Mouse (Mus musculus) lung, postnatal 4 days (tissue): ENCODE measurements around the gene Col24a1.
"Not testable (repeated sequence)": the region's sequence is repeated elsewhere in the genome, so short reads cannot be mapped to it uniquely, and the experiment has no call there.

Experiments
- DNase-seq, 2 experiments: peaks; one replicate each; pipeline ENCODE4 v3.0.0; 2021

Col24a1 gene

DNA sequence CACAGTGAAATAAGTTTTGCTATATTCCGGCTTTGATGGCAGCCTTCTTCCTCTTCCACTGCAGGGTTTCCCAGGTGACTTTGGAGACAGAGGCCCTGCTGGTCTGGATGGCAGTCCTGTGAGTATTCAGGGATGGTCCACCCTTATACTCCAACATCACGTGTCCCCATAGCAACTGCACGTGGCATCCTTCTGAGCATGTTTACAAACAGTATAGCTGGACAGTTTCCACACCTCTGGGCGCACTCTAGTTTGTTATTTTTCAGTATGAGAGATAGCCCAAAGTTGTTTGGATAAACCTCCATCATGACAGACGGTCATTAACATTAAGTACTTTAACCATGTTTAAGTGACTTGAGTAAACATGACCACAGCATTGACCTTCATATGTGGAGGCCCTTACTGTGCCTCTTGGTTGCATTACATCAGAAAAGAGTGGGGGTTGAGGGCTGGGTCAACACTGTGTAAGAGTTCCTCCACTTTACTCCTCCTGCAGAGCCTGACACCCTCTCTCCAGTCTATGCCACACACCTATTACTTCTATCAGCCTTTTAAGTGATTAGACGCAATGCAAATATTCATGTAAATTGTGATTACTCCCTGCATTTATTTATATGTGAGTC is 64.7 kb downstream of the Col24a1 start:
- DNase-seq: no peak

DNA sequence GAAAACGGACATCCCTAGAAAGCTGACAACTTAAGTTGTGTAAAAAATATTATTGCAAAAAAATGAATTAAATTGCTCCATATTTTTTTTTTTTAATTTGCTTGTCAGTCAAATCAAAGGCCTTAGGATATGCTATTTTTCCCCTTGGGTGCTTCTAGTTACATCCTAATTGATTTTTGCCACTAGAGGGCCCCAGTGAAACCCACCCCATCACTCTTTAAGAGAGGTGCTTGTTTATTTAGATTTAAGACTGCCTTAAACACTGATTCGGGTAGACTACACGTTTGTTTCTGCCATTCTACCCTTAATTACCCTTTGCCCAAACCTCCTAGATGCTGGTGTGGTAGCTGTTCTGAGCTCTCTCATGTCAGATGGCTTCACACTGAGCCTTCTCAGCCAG is 73.0 kb downstream of the Col24a1 start:
- no peak for DNase-seq

DNA sequence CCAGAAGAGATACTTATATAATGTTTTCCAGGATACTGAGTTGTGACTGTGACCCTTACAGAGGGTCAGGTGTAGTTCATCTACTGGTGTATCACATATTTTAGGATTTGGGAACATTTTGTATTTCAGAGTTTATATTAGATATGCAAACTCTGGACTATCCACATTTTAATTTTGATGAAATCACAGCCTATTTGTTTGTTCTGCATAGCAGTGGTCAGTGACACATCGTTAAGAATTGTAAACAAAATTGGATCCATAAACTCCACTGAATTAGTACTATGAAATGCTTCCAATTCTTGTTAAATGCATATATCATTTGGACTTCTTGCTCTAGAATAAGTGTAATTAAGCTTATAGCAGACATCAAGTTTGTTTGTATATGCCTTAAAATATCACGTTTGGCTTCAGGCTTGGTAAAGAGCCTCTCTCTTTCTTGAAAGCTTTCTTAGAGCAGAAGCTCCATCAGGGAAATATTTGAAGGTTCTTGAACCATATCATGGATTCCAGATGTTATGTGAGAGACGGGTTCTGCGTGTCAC is 75.0 kb downstream of the Col24a1 start:
- no peak for DNase-seq

DNA sequence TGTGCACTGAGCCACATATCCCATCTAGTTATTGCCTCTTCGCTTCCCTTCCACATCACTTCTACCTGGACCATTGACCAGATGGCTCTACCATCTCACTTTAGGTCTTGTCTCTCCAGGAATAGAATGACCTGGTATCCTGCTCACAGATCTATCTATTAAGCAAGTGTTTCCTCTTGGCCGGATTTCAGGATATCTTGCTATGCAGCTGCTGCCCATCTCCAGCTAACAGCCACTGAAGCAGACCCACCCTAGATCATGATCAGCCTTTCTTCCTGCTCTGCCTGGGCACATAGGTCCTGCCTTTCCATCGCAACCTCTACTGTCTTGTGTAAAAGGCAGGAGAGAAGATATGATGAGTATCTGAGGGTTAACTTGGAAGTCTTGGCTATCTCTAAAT is 84.0 kb downstream of the Col24a1 start:
- no peak for DNase-seq

DNA sequence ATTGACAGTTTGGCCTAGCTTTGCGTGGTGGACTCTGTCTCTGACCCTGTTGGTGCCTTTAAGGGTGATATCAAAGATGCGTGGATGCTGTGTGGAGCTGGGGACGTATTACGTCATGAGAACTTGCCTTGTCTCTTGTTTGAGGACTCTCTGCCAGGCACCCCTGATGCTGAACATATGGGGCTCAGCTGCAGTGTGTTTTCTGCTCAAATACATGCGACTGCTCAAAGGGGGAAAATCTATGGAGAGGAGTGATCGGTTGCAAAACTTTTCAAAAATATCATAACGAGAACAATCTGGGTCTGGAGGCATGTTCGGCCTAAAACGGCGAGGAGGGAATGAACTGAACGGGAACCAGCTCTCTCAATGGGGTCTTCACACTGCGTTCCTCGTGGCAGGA is 90.8 kb downstream of the Col24a1 start:
- no peak for DNase-seq

DNA sequence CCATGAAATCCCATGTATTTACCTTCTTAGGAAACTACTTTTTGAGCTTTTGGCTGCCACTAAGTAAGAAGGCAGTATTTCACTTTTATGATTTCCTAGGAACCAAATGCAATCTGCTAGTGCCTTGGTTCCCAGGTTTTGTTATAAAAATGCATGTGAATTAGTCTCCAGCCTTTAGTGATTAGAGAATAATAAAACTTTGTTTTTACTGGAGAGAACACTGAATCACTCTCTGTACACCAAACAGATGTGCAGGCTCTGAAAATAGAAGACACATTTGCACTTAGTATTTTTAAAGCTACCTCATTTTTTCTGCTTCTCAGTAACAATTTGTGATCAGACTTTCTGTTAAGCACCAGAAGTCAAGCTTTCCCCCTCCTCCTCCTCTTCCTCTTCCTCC is 94.2 kb downstream of the Col24a1 start:
- DNase-seq: no peak

DNA sequence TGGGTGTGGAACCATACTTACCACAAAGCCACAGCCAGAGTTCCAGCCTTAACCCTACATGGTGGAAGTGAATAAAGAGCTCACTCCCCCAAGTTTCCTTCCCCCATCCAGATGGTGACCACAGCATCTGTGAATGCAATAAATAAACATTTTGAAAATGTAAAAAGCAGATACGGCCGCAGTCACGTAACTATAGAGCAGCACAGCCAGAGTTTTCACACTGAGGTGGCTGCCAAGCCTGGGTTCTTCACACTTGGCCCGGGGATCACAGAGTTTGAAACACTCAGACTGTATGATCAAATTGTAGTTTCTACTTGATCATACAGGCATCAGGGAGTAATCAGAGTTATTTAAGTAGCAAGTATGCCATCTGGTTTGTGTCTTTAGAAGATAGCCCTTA is 98.4 kb downstream of the Col24a1 start:
- DNase-seq: peak in 1 of 2 experiments; percentile 33

DNA sequence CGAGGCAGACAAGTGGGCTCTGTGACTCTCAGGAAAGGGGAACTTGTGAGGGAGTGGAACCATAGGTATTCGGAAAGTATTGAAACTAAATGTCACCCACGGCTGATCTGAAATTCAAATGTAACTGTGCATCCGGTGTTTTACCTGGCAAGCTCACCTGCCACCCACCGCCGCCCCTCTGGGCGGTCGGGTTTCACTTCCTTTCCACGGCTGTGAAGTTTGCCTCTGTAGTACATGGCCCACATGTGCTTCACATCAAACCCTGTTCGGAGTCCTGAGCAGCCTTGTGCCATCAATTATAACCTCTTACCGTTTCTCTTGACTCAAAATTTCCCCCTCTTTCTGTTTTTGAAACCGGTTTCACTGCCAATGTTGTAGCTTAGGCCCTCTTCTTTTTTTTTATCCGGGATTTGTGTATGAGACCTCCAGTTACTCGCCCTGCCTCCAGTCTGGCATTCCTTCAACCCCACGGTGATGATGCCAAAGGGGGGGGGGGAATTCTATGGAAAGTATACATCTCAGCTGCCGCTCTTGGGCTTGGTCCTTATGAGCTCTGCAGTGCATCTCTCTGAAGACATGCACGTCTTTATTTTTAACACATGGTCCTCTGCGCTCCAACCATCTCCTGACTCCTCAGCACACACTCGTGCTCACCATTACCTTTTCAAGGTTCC is 99.9 kb downstream of the Col24a1 start:
- DNase-seq: no peak

DNA sequence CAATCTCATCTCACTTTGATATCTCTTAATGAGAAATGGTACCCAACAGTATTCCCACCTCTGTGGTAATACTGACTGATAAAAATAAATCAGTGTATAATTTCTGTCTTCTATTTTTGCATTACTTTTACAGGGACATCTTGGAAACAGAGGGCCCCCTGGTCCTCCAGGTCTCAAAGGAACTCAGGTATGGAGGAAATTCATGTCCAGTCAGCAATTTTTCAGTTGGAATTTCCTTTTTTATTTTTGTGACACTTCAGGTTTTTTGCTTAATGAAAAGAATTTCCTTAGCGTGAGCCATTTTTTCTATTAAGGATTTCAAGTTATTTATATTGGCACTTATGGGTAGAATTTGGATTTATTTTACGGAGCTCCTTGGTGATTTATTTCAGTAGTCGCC is 106.9 kb downstream of the Col24a1 start:
- no peak for DNase-seq

DNA sequence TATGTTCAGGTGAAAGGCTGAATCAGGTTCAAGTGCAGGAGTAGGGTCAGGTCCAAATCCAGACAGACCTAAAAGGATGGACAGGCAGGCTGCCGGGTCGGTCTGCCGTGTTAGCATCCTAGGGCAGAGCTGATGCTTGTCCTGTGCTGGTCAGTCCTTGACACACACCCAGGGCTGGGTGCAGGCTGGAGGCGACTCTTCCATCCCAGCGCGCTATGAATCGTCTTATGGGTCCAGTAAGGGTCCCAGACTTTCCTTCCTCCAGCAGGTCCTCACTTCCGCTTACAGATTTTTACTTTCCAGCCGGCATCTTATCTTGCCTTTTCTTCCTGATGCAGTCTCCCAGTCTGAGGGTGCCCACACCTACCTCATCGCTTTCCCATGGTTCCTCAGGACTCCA is 110.0 kb downstream of the Col24a1 start:
- no peak for DNase-seq

DNA sequence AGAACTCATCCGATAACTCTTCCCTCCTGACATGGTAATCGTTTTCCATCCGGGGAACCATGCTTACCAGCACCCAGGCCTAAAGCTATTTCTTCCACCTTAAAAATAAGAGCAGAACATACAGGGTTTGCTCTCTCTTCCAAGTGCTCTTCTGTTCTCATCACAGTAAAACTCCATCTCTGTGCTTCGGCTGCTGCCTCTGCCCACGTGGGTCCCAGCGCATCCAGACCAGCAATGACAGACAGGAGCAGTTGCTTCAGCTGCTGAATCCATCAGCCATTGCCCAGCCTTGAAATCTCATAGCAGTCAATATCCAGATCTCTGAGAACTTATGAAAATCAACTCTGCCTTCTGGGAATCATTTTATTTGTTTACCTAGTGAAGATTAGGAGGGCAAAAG is 110.7 kb downstream of the Col24a1 start:
- no peak for DNase-seq

DNA sequence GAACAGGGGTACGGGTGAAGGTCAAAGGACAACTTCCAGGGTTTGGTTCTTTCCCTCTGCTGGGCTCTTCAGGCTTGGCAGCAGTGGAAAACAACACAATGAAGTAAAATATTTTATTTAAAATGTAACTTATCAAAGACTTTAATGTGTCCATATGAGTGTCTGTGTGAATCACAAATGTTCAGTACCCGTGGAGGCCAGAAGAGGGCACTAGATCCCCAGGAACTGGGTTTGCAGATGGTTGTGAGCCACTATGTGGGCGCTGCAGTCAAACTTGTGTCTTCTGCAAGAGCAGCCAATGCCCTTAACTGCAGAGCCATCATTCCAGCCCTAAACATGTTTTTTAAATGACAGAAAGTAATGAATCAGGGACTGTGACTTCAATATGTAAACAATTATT is 115.8 kb downstream of the Col24a1 start:
- peak in 1 of 2 experiments; percentile 16 for DNase-seq

DNA sequence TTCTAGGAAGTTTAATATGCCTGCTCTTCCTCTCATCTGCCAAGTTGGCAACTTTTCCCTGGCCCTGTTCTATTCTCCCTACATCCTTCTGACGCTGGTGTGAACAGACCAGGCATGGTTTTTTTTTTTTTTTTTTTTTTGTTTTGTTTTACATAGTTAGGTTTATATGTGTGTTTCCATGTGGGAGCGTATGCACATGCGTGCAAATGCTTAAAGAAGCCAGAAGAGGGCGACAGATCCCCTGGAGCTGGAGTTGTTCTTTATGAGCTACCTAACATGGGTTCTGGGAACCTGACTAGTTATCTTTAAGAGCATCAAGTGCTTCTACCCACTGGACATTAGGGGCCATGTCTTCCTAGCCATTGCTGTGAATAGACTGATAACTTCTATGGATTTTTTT is 119.9 kb downstream of the Col24a1 start:
- DNase-seq: no peak

DNA sequence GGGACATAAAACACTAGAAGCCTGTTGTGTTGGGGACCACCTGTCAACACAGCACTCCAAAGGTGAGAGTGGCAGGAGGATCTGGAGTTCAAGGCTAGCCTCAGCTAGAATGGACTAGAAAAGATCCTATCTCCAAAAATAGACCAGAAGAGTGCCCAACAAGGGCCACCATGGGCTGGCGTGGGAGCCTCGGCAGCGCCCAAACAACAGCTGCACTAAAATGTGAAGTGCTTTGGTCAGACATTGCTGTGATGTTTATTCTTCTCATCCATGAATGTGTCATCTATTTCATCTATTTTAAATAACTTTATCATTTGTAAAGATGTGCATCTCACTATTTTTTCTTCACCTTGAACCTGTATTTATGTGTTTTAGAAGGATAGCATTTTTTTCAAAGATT is 122.1 kb downstream of the Col24a1 start:
- DNase-seq: no peak

DNA sequence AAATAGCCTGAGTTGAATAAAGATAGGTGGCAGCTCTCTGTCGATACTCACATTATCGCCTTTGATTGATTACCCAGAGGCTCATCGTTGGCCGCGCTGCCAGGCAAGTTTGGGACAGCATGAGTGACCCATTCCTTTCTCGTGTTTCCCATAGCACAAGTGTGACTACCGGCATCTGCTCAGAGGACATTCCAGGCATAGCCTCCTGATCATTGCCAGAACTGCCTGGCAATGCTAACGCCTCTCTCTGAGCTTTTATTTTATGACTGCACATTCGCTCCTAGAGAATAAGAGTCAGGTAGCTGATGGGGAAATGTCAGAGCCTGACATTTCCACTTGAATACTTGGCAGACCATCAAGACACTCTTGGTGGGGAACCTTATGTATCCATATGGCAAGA is 125.5 kb downstream of the Col24a1 start:
- no peak for DNase-seq

DNA sequence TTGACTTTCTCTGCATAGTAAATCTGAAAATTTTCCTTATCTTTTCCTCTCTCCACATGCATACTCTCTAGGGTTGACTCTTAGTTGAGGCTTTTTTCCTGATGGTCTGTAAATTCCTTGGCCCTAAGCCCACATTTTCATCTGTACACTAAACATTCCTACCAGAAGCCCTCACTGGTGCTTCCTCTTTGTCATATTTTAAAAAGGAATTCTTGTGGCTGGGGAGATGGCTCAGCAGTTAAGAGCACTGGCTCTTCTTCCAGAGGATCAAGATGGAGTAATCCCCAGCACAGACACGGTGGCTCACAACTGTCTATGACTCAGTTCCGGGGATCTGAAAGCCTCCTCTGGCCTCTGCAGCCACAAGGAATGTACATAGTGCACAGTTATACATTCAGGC is 128.1 kb downstream of the Col24a1 start:
- DNase-seq: no peak

DNA sequence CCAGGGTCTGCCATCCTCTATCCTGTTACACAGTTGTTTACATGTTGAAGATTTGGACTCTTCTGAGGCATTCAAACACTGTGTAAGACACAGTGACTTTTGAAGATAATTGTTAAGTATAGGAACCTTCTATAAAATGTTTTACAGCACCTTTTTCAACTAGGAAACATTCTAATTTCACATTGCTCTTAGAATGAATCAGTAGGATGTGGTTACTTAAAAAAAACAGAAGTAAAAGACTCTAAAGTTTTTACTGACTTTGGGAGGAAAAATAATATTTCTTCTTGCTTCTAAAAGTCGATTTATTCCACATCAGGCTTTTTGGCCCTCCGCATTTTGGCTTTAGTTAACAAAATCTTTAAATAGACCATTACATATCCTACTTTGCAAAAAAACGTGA is 129.8 kb downstream of the Col24a1 start:
- DNase-seq: no peak

DNA sequence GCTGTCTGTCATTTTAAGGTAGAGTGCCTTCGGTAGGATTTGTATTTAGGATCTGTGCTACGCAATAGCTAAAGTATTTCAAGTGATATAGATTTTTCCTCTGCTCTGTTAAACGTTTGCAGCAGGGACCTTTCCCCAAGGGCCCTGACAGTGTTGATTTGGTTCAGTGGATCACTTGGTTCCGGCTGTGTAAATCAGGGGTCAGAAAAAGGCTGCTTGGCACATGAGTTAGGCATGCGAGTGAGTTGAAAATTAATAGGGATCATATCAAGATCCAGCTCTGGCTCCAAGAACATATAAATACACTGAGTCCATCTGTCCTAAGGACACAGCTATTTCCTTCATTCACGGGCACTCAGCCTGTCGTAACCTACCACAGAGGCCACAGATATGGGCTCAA is 146.1 kb downstream of the Col24a1 start:
- no peak for DNase-seq

DNA sequence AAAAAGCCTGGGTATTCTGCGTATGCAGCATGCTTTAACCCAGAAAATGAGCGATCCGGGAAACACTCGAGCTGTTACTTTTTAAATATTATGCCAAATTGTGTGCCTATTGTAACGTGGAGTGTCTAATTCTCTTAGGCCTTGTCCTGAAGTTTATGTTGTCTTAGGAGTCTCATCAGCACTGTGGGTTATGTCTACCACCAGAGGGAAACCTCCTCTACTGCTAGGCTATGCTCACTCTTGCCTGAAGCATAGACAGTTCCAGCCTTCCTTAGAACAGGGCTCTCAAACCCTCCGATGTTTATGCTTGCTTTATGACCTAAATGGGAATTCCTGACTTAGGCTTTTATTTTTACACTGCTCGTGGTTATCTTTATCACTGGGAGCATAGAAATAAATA is 146.8 kb downstream of the Col24a1 start:
- no peak for DNase-seq

DNA sequence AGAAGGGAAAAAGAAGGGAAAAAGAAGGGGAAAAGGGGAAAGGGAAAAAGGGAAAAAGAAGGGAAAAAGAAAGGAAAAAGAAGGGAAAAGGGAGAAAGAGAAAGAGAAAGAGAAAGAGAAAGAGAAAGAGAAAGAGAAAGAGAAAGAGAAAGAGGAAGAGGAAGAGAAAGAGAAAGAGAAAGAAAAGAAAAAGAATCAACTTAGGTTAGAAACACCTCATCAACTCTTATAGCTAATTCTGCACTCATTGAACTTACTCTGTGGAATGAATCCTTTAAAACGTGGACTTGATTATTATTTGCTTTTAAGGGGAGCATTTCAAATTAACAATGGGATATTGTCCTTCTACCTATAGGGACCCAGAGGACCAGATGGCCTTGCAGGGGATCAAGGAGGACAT is 148.7 kb downstream of the Col24a1 start:
- no peak for DNase-seq

DNA sequence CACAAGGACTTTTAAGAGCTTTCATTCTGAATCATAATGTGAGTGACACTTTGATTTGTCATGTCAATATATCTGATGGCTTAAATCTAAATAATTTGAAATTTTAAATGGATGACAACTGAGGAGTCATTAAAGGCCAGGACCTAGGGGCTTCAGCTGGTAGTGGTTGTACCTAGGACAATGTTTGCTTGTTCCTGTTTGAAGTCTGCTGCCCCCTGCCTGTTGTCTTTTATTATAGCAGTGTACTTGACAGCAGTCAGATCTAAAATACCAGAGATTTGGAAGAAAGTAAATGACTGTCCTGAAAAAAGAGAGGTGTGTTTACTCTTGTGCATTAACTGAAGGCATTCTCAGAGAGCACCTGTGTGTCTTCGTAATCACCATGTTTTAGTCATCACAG is 150.0 kb downstream of the Col24a1 start:
- peak in 1 of 2 experiments; percentile 17 for DNase-seq

DNA sequence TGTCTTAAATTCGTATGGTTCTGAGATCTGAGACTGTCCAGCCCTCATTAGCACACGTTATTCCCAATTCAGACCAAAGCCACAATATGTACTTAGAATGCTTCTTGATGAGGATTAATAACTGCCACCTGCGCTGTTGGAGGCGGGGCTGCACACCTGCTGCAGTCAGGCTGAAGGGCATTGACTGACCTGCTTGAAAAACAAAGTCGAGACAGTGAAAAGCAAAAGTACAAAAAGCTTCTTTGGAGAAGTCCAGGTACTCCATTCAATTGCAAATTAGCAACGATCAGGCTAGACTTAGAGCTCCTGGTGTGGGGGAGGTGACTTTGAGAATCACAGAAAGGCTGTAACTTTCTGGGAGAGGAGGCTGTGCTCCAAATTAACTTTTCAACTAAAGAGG is 150.9 kb downstream of the Col24a1 start:
- DNase-seq: not testable (repeated sequence)

DNA sequence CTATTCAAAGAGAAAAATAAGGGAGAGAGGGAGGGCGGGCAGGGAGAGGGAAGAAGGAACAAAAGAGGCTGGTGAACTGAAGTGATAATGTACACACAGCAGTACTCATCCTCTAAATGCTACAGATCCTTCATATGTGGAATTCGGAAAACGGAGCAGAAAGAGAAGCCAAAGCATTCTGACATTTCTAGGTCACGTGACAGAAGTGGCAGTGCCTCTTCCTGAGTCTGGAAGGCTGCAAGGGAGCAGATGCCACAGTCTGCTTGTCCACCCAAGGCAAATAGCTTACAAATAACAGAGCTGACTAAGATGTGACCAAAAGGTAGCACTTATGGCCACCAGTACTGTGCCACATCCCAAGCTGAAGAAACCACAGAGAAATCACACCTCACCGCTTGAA is 164.8 kb downstream of the Col24a1 start:
- no peak for DNase-seq

DNA sequence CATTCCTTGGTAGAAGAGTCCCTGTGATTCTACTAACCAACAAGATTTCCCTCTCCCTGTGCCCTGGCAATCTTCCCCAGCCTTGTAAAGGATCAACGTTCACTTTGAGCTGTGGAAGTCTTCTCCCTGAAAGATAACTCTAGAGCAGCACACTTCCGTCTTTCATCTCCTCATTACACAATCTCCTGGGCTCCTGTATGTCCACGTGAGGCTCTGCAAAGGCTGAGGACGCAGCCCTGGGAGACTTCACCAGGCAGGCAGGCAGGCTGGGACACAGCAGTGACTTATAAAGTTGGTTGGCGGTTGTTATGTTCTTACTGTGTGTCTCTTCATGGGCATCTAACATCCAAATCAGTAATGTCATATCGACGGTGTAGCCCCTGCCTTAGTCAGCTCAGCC is 170.1 kb downstream of the Col24a1 start:
- DNase-seq: no peak

DNA sequence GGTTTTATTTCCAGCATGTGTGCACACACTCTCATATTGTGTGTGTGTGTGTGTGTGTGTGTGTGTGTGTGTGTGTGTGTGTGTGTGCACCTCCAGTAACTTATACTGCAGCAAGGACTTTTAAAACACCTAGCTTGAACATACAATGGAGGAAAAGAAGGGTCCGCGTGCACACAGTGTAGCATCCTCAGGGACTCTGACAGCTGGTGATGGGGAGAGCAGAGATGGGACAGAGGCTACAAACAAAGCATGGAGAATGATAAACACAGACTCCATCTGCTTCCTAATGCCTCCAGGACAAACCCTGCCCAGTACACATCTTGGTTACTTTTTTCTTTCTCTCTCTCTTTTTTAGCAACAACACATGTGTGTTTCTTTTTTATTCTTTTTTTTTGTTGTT is 171.5 kb downstream of the Col24a1 start:
- DNase-seq: no peak
